Mouse (Mus musculus): ENCODE measurements around the gene Macrod2. TPM values are rescaled to one million over a fixed set of nuclear protein-coding genes. Genes with fewer than 3 reads are reported as not detected.

Gene Macrod2
- polyA plus RNA-seq, 1 experiment, result 0.95 TPM

DNA sequence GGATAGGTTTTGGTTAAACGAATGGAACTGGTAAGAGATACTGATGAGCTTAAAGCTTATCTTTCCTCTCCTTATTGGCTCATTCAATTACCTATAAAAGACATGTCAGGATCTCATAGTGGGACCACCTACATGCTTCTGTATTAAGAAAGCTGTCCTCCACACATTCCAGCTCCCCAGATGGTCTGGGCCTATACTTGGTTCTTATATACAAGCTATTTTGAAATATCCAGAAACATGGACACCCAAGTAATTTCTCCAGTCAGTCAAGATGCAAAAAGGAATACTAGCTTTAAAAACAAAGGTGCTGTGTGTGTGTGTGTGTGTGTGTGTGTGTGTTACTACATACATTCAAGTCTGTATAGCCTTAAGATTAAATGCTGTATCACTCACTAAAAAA lies 833.7 kb downstream of the Macrod2 start:
- no peak overlapping the region for H3ac ChIP-seq (ENCODE audit: control insufficient read depth, insufficient read length, low read depth)
- no peaks in the 10 kb centered on the region for H3K79me2 ChIP-seq (ENCODE audit: control insufficient read depth, insufficient read depth)
- no peak for TF ChIP-seq FOSL1 (IDR thresholded peaks at IDR 0.05; ENCODE audit: insufficient read depth, low read length, poor library complexity, severe bottlenecking)
- no peak for TF ChIP-seq CEBPB (IDR thresholded peaks at IDR 0.05; ENCODE audit: low read depth)
- no peak for TF ChIP-seq CTCF (IDR thresholded peaks at IDR 0.05; ENCODE audit: control insufficient read depth, insufficient read depth, insufficient read length)
- TF ChIP-seq MAX (IDR thresholded peaks at IDR 0.05), result no peak
- TF ChIP-seq MYOG (IDR thresholded peaks at IDR 0.05; ENCODE audit: control insufficient read depth, extremely low read depth, insufficient read length), result no peak
- no peak for TF ChIP-seq USF1 (IDR thresholded peaks at IDR 0.05; ENCODE audit: low read depth)
- no peaks in the 10 kb centered on the region for H3K27me3 ChIP-seq (ENCODE audit: control insufficient read depth, insufficient read depth, insufficient read length)
- H3K79me3 ChIP-seq (ENCODE audit: low read depth), result no peaks in the 10 kb centered on the region
- H3K4me3 ChIP-seq (ENCODE audit: insufficient read depth, poor library complexity, severe bottlenecking), result no peak overlapping the region
- H3K36me3 ChIP-seq (ENCODE audit: control insufficient read depth, insufficient read depth), result no peaks in the 10 kb centered on the region

GRCm38 (mm10) chr2:141229820-141230219 lies 834.7 kb downstream of the Macrod2 start:
- no peaks in the 10 kb centered on the region for H3K36me3 ChIP-seq (ENCODE audit: control insufficient read depth, insufficient read depth)
- no peaks in the 10 kb centered on the region for H3K79me2 ChIP-seq (ENCODE audit: control insufficient read depth, insufficient read depth)
- TF ChIP-seq CTCF (IDR thresholded peaks at IDR 0.05; ENCODE audit: control insufficient read depth, insufficient read depth, insufficient read length) (no peak), MYOG (IDR thresholded peaks at IDR 0.05; ENCODE audit: control insufficient read depth, extremely low read depth, insufficient read length) (no peak), USF1 (IDR thresholded peaks at IDR 0.05; ENCODE audit: low read depth) (no peak), MAX (IDR thresholded peaks at IDR 0.05) (no peak)
- no peaks in the 10 kb centered on the region for H3K79me3 ChIP-seq (ENCODE audit: low read depth)
- H3K27me3 ChIP-seq (ENCODE audit: control insufficient read depth, insufficient read depth, insufficient read length), result no peaks in the 10 kb centered on the region
- no peak overlapping the region for H3K4me3 ChIP-seq (ENCODE audit: insufficient read depth, poor library complexity, severe bottlenecking)
- H3ac ChIP-seq (ENCODE audit: control insufficient read depth, insufficient read length, low read depth), result no peak overlapping the region

GRCm38 (mm10) chr2:141231011-141231668 lies 836.0 kb downstream of the Macrod2 start:
- H3K36me3 ChIP-seq (ENCODE audit: control insufficient read depth, insufficient read depth), result no peaks in the 10 kb centered on the region
- no peaks in the 10 kb centered on the region for H3K79me2 ChIP-seq (ENCODE audit: control insufficient read depth, insufficient read depth)
- H3ac ChIP-seq (ENCODE audit: control insufficient read depth, insufficient read length, low read depth), result no peak overlapping the region
- TF ChIP-seq CTCF (IDR thresholded peaks at IDR 0.05; ENCODE audit: control insufficient read depth, insufficient read depth, insufficient read length), result no peak
- no peak for TF ChIP-seq USF1 (IDR thresholded peaks at IDR 0.05; ENCODE audit: low read depth)
- no peak for TF ChIP-seq MAX (IDR thresholded peaks at IDR 0.05)
- no peak for TF ChIP-seq FOSL1 (IDR thresholded peaks at IDR 0.05; ENCODE audit: insufficient read depth, low read length, poor library complexity, severe bottlenecking)
- no peak for TF ChIP-seq MYOG (IDR thresholded peaks at IDR 0.05; ENCODE audit: control insufficient read depth, extremely low read depth, insufficient read length)
- TF ChIP-seq MYOD1 (IDR thresholded peaks at IDR 0.05; ENCODE audit: control insufficient read depth, insufficient read length, low read depth), result no peak
- TF ChIP-seq CEBPB (IDR thresholded peaks at IDR 0.05; ENCODE audit: low read depth), result no peak
- H3K4me3 ChIP-seq (ENCODE audit: insufficient read depth, poor library complexity, severe bottlenecking), result no peak overlapping the region
- no peaks in the 10 kb centered on the region for H3K79me3 ChIP-seq (ENCODE audit: low read depth)
- H3K27me3 ChIP-seq (ENCODE audit: control insufficient read depth, insufficient read depth, insufficient read length), result no peaks in the 10 kb centered on the region

- TF ChIP-seq CEBPB (IDR thresholded peaks at IDR 0.05; ENCODE audit: low read depth) (no peak), MYOD1 (IDR thresholded peaks at IDR 0.05; ENCODE audit: control insufficient read depth, insufficient read length, low read depth) (no peak), MYOG (IDR thresholded peaks at IDR 0.05; ENCODE audit: control insufficient read depth, extremely low read depth, insufficient read length) (no peak), CTCF (IDR thresholded peaks at IDR 0.05; ENCODE audit: control insufficient read depth, insufficient read depth, insufficient read length) (no peak), MAX (IDR thresholded peaks at IDR 0.05) (no peak), USF1 (IDR thresholded peaks at IDR 0.05; ENCODE audit: low read depth) (no peak), FOSL1 (IDR thresholded peaks at IDR 0.05; ENCODE audit: insufficient read depth, low read length, poor library complexity, severe bottlenecking) (no peak)
- H3K36me3 ChIP-seq (ENCODE audit: control insufficient read depth, insufficient read depth), result no peaks in the 10 kb centered on the region
Measured at GRCm38 (mm10) chr2:141234306-141234705, 839.2 kb downstream of the Macrod2 start.

DNA sequence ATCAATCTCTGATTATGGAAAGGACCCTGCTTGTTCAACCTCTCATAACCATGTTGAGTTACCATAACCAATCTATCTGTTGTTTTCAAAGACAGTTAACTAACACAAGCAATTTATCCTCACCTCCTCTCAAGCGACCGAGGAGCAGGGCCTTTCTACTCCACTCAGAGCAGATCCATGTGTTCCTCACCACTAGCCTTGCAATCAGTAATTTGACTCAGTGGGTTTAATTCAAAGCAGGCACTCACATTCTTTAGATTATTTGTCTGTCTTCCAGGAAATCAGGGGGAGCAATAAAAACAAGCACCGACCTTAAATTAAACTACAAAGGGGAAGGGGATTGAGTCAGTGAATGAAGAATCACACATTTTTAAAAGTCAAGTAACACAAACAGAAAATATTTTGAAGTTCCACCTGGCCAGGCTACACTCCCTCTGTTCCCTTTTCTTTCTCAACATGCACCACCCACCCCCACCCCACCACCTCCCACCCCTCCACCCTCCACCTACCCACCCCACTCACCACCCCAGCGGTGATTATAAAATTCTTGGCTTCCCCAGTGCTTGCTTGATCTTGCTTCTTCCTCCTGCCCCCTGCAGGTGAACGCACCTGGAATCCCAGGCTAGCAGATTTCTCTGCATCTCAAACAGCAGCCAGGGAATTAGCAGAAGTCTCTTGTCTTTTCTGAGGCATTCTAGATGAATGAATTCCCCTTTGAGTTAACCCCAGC lies 839.8 kb downstream of the Macrod2 start:
- Histone ChIP-seq H3K27me3 (ENCODE audit: control insufficient read depth, insufficient read depth, insufficient read length) (no peaks in the 10 kb centered on the region), H3ac (ENCODE audit: control insufficient read depth, insufficient read length, low read depth) (no peak overlapping the region), H3K79me3 (ENCODE audit: low read depth) (no peaks in the 10 kb centered on the region), H3K79me2 (ENCODE audit: control insufficient read depth, insufficient read depth) (no peaks in the 10 kb centered on the region), H3K4me3 (ENCODE audit: insufficient read depth, poor library complexity, severe bottlenecking) (no peak overlapping the region), H3K36me3 (ENCODE audit: control insufficient read depth, insufficient read depth) (no peaks in the 10 kb centered on the region)
- TF ChIP-seq MAX (IDR thresholded peaks at IDR 0.05) (no peak), FOSL1 (IDR thresholded peaks at IDR 0.05; ENCODE audit: insufficient read depth, low read length, poor library complexity, severe bottlenecking) (no peak), MYOD1 (IDR thresholded peaks at IDR 0.05; ENCODE audit: control insufficient read depth, insufficient read length, low read depth) (no peak), CEBPB (IDR thresholded peaks at IDR 0.05; ENCODE audit: low read depth) (no peak), USF1 (IDR thresholded peaks at IDR 0.05; ENCODE audit: low read depth) (no peak), CTCF (IDR thresholded peaks at IDR 0.05; ENCODE audit: control insufficient read depth, insufficient read depth, insufficient read length) (no peak), MYOG (IDR thresholded peaks at IDR 0.05; ENCODE audit: control insufficient read depth, extremely low read depth, insufficient read length) (no peak)

More at GRCm38 (mm10) chr2:141234306-141234705, 839.2 kb downstream of the Macrod2 start:
- H3K79me2 ChIP-seq (ENCODE audit: control insufficient read depth, insufficient read depth), result no peaks in the 10 kb centered on the region
- H3K79me3 ChIP-seq (ENCODE audit: low read depth), result no peaks in the 10 kb centered on the region
- no peak overlapping the region for H3ac ChIP-seq (ENCODE audit: control insufficient read depth, insufficient read length, low read depth)
- no peaks in the 10 kb centered on the region for H3K27me3 ChIP-seq (ENCODE audit: control insufficient read depth, insufficient read depth, insufficient read length)
- no peak overlapping the region for H3K4me3 ChIP-seq (ENCODE audit: insufficient read depth, poor library complexity, severe bottlenecking)

Data from C2C12 (cell line).